Mouse (Mus musculus): ENCODE data around the gene Prune2.

Gene Prune2

GRCm38 (mm10) chr19:16955613-16956271, at the start of gene Prune2:
Gene Prune2 (plus strand): TSS chr19:16956118.
- peak; percentile 24 for DNase-seq (ENCODE audit: low read depth, low spot score)

DNA sequence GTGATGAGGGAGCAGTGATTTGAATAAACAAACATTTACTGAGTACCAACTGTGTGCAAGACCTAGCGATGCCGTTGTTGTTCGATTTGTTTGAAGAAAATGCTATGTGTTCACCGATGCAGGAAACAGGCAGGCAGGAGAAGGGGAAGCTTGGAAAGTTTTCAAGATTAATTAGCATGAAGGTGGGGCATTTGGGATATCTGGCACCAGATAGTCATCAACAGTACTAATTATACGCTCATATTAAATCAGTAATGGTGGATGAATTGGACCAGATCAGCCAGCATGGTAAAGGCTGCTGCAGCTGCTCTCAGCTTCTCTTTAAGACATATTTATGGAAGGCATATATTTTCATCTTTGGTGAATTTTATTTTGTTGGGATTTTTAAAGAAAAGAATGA, 44.4 kb upstream of the Prune2 start:
- no peak for DNase-seq (ENCODE audit: low read depth, low spot score)

DNA sequence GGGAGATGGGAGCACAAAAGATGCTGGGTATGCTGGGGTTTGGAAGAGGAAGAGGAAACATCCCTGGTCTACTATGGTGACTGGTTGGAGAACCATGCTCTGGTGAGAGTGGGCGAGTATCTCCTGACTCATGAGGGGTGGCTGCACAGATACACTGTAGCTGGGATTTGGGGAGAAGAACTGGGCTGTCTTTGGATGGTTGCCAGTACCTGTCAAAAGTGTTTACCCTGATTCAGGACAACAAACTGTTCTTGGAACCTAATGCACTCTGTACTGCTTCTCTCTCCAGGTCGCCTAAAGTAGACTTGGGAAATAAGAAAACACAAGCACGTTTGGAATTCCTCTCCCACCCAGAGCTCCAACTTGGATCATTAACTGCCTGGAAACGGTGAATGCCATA, 31.4 kb upstream of the Prune2 start:
- no peak for DNase-seq (ENCODE audit: low read depth, low spot score)

DNA sequence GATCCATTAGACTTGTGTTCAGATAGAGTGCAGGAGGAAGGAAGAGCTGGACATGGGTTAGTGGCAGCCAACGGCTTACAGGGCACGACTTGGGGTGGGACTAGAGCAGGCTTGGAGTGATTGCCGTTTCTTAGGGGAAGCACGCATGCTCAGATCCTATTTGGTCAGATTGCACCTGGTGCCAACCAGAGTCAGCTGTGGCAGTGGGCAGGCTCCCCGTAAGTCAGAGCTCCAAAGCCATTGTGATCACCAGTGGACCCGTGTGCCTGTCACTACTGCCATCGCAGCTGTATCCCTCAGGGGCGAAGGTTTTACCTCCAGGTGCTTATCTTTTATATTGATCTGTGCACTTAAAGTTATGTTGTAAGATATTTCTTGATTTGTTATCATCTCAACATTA, 21.3 kb upstream of the Prune2 start:
- no peak for DNase-seq (ENCODE audit: low read depth, low spot score)

GRCm38 (mm10) chr19:16948794-16949313, 7.1 kb upstream of the Prune2 start:
- no peak for DNase-seq (ENCODE audit: low read depth, low spot score)

DNA sequence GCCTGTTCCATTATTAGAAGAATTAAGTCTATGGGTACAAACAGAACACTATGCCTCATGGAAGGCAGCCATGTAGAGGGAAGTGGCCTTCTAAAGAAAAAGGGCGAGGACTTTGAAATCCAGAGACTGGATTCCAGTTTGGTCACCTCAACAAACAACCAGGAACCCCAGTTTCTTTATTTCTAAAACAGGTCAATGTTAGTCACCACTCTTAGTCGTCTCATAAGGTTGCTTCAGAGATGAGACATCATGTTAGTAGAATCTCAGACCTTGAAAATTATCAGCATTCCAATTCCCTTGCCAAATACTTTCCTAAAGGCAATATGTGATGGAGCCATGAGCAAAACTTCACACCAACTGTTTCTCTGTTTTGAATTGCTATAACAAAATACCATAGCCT, 6.6 kb upstream of the Prune2 start:
- no peak for DNase-seq (ENCODE audit: low read depth, low spot score)

DNA sequence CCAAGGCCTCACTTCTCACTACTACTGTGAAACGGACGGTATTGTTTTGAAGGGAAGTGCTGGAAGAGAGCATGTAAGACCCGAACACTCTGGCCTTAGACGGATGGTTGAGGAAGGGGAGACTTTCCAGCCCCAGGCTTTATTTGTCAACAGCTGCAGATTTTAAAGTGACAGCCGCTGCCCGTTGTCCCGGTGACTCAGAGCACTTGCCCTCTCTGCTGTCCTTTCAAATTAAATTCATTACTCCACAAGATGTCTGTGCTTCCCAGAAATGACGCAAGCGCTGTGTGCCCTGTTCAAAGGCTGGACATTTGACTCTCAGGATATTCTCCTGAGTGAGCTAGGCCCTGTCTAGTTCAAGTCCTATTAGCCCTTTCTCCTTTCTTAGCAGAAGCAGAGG, 5.9 kb upstream of the Prune2 start:
- no peak for DNase-seq (ENCODE audit: low read depth, low spot score)

DNA sequence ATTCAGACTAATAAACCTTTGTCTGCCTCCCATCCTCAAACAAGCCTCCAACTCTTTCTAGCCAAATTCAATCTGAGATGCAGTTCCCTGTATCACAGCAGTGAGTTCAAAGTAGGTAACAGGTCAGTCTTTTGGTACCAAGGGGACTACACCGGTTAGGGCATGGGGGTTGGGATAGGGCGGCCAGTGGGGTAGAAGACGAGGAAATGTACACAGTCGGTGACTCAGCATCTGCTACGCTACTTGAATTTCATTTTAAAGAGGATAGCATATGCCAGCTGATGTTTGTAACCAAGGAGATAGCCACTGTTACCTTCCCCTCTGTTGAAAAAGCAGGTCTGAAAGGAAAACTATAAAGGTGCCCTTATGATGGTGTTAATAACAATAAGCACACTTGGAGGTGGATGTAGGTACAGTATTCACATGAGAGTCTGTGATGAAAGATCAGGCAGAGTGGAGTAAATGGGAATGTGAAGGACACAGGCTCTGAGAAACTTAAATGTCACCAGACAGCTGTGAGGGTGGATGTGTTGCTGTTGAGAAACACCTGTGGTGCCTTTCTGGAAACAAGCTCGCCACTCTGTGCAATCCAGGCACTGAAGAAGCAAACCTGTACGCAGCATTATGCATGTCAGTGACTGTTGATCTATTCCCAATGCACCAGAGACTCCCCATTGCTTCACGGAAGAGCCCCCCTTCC, 5.1 kb upstream of the Prune2 start:
- no peak for DNase-seq (ENCODE audit: low read depth, low spot score)

GRCm38 (mm10) chr19:16954736-16955135, 1.2 kb upstream of the Prune2 start:
- DNase-seq (ENCODE audit: low read depth, low spot score) = no peak

- no peak for DNase-seq (ENCODE audit: low read depth, low spot score)
These were observed 696 bp upstream of the Prune2 start for GRCm38 (mm10) chr19:16955231-16955612.

DNA sequence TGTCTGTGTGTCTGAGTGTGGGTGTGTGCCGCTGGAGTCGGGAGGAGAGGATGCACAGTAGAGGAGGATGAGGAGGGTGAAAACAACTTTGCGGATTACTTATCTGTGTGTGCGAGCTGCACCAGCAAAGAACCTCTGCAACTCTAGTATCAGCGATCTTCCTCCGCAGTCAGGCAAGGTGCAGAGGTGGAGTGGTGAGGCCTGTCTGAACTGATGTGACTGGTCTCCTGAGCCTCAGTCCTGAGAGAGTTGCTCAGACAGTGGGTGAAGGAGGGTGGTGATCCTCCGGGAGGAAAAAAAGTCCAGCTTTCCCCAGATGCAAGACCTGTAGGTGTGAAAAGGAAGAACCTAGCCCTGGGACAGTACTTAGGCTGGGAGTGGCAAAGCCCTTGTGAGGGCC, 401 bp downstream of the Prune2 start:
- DNase-seq (ENCODE audit: low read depth, low spot score) = no peak

GRCm38 (mm10) chr19:16959051-16959450, 3.1 kb downstream of the Prune2 start:
- no peak for DNase-seq (ENCODE audit: low read depth, low spot score)

- no peak for DNase-seq (ENCODE audit: low read depth, low spot score)
These were observed 3.6 kb downstream of the Prune2 start for GRCm38 (mm10) chr19:16959551-16959950.

DNA sequence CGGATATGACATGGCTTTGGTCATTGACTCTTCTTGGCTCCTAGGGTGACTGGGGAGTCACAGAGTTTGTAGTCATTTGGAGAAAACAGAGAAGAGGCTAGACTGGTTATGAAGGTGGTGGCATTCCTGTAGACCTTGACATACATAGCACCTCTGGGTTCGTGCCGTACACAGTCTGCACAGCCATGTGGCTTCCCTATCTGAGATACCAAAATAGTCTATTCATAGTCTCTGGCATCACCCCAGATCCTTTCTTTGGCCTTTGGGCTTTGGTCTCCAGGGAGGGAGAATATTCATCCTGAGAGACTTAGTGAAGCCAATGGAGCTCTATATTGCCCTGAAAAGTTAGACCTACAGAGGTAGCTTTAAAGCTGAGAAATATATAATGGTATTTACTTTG, 5.1 kb downstream of the Prune2 start:
- DNase-seq (ENCODE audit: low read depth, low spot score) = no peak

GRCm38 (mm10) chr19:16963178-16963577, 7.3 kb downstream of the Prune2 start:
- no peak for DNase-seq (ENCODE audit: low read depth, low spot score)

DNA sequence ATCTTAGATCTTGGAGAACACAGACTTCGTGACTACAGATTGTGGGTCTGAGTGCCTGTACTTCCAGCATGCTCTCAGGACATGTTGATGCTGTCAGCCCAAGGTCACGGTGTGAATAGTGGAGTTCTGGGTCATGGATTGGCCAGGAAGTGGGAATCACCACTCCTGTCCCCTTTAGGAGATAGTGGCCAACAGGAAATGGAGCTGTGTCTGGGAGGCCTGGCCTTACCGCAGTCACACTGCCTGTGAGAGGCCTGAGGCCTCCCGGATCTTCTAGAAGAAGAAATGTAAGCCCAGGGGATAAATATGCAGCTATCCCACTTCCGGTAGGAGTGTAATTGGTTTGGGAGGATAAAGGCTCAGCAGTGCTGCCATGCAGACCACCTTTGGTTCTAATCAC, 12.8 kb downstream of the Prune2 start:
- DNase-seq (ENCODE audit: low read depth, low spot score) = no peak

GRCm38 (mm10) chr19:16970612-16971011, 14.7 kb downstream of the Prune2 start:
- no peak for DNase-seq (ENCODE audit: low read depth, low spot score)

DNA sequence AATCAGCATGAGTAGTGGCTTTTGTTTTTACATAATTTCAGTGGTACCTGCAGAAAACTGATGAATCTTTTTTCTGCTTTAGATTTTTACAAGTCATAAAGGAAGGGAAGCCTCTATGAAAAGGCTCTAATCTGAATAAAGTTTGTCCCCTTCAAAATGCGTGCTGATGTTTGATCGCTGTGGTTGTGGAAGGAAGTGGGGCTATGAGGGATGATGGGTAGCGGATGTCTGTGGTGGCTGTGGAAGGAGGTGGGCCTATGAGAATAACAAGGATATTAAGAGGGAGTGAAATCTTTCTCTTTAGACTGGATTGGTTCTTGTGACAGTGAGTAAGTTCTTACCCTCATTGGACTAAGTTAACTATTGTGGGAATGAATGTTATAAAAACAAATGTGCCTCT, 23.0 kb downstream of the Prune2 start:
- no peak for DNase-seq (ENCODE audit: low read depth, low spot score)

DNA sequence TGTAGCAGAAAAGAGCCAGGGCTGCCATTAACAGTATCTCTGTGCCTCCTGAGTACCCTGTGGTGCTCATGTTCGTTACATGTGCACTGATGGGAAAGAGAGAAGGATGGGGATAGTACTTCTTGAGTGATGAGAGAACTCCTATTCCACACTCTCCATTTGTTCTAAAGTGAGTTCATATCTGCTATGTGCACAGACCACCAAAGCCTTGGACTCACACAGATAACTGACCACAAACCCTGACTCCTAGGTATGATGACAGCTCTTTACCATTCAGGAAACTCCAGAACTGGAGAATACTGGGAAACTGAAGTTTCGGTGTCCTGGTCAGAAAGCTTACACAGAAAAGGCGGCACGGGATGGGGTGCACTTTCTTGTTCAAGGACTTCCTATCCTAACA, 25.8 kb downstream of the Prune2 start:
- DNase-seq (ENCODE audit: low read depth, low spot score) = no peak

- DNase-seq (ENCODE audit: low read depth, low spot score) = peak; percentile 11
These were observed 29.0 kb downstream of the Prune2 start for GRCm38 (mm10) chr19:16984897-16985296.

- no peak for DNase-seq (ENCODE audit: low read depth, low spot score)
These were observed 32.1 kb downstream of the Prune2 start for GRCm38 (mm10) chr19:16987984-16988383.

GRCm38 (mm10) chr19:16992151-16992550, 36.2 kb downstream of the Prune2 start:
- no peak for DNase-seq (ENCODE audit: low read depth, low spot score)

GRCm38 (mm10) chr19:16994260-16994659, 38.3 kb downstream of the Prune2 start:
- DNase-seq (ENCODE audit: low read depth, low spot score) = no peak
